22 mouse cellular contexts compared by ENCODE assay signal in the genomic region with DNA sequence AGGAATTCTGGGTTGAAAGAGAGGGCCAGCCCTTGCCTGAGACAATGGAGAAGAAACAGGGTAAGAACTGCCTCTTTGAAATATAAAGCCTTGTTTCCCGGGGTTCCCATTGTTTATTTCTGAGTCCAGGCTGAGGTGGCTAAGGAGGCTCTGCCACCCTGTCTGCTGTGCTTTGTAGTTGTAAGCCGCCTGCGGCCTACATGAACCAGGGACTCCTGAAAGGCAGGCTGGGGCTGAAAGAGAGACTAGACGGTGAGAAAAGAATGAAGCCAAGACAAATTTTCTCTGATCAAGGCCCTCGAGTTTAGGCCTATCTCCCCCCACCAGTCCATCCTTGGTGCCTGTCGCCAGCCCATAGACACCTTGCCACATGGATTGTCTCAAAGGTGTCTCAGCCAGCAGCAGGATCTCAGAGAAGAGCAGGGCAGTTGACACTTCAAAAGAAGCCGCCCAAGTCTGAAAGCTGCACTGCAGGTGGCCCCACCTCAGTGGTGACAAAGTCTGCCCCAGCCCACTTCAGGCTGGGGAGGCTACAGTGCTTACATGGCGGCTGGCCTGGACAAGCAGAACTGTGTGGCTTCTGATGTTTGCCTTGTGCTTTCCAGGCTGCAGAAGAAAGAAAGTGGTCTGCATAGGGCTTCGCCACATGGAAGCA. TPM values are rescaled to one million over a fixed set of nuclear protein-coding genes. Genes with fewer than 3 reads are reported as not detected.
DNase-seq lines count a peak whose midpoint lies in the region; ATAC-seq lines count a peak whose summit lies in the region.
"Had no signal": no experiment of that assay in that cellular context is flagged by ENCODE, and none has a peak within 500 bp of the region (broad histone marks: within the 10 kb centered on the region; RNA-seq: fewer than 3 reads in every experiment).

No protein-coding gene starts in this region.

- no peak overlapping the region for H3K4me2 ChIP-seq in hindbrain, embryonic 12.5 days (replicated peaks)
- H3K4me2 ChIP-seq in intestine, embryonic 15.5 days (replicated peaks), result no peak overlapping the region
- H3K4me2 ChIP-seq: hindbrain, embryonic 14.5 days; lung, embryonic 14.5 days had no signal

- 33% methylated on average over 9 of the region's 9 CpGs for WGBS in hindbrain, embryonic 10.5 days
- WGBS in hindbrain, embryonic 12.5 days, result 31% methylated on average over 9 of the region's 9 CpGs
- 36% methylated on average over 9 of the region's 9 CpGs for WGBS in intestine, embryonic 15.5 days

- no peaks in the 10 kb centered on the region for H3K9me3 ChIP-seq in hindbrain, embryonic 10.5 days
- H3K9me3 ChIP-seq in hindbrain, embryonic 12.5 days (replicated peaks), result no peaks in the 10 kb centered on the region
- no peaks in the 10 kb centered on the region for H3K9me3 ChIP-seq in intestine, embryonic 15.5 days
- H3K9me3 ChIP-seq: megakaryocyte, embryonic 14.5 days had no signal

- H3K36me3 ChIP-seq in hindbrain, embryonic 10.5 days, result no peaks in the 10 kb centered on the region
- no peaks in the 10 kb centered on the region for H3K36me3 ChIP-seq in hindbrain, embryonic 12.5 days
- no peaks in the 10 kb centered on the region for H3K36me3 ChIP-seq in intestine, embryonic 15.5 days

- H3K27me3 ChIP-seq in hindbrain, embryonic 10.5 days (ENCODE audit: insufficient read depth, poor library complexity, severe bottlenecking), result no peaks in the 10 kb centered on the region; the same call in 1 of the 2 replicates
- no peaks in the 10 kb centered on the region; the same call in 1 of the 2 replicates for H3K27me3 ChIP-seq in hindbrain, embryonic 12.5 days
- no peaks in the 10 kb centered on the region for H3K27me3 ChIP-seq in intestine, embryonic 15.5 days (replicated peaks)

- DNase-seq in hindbrain, embryonic 10.5 days (ENCODE audit: low spot score), result no peak
- DNase-seq in thymus, adult 18-20 months, result peak; percentile 52 to 74
- DNase-seq in thymus, postnatal 36 days, result peak; percentile 59 to 80
- DNase-seq in layer of hippocampus, postnatal 25 days (ENCODE audit: extremely low spot score in 1 of 2, low spot score in 1 of 2), result no peak
- no peak for DNase-seq in layer of hippocampus, adult 18-20 months (ENCODE audit: low spot score in 2 of 2)
- DNase-seq: adrenal gland, postnatal 14 days; cerebellum, adult 8-10 months; cerebellum, postnatal 36 days; gastrocnemius, adult 2 months; heart, postnatal 14 days; kidney, postnatal 36 days; lung, embryonic 14.5 days; lung, postnatal 36 days; right cerebral cortex, adult 18-20 months had no signal

- no peak for ATAC-seq in hindbrain, embryonic 12.5 days (ENCODE audit: low FRiP score)
- peak; percentile 71; the same call in 1 of the 2 replicates for ATAC-seq in intestine, embryonic 15.5 days
- ATAC-seq: inflammation-experienced regulatory T-cells, adult 6 months had no signal

- H3K4me3 ChIP-seq in hindbrain, embryonic 10.5 days, result no peak overlapping the region
- H3K4me3 ChIP-seq in hindbrain, embryonic 12.5 days, result no peak overlapping the region
- H3K4me3 ChIP-seq in intestine, embryonic 15.5 days (replicated peaks), result no peak overlapping the region
- H3K4me3 ChIP-seq: gastrocnemius, adult 2 months; left cerebral cortex, adult 2 months; megakaryocyte, embryonic 14.5 days had no signal

- peaks cover 28% of the 10 kb centered on the region for H3K4me1 ChIP-seq in hindbrain, embryonic 10.5 days (replicated peaks)
- H3K4me1 ChIP-seq in hindbrain, embryonic 12.5 days, result peaks cover 5% of the 10 kb centered on the region; the same call in 1 of the 2 replicates
- no peaks in the 10 kb centered on the region; the same call in 1 of the 2 replicates for H3K4me1 ChIP-seq in intestine, embryonic 15.5 days (replicated peaks)

- H3K27ac ChIP-seq in hindbrain, embryonic 10.5 days, result peak overlapping the region; percentile 66
- no peak overlapping the region for H3K27ac ChIP-seq in hindbrain, embryonic 12.5 days
- H3K27ac ChIP-seq in intestine, embryonic 15.5 days, result no peak overlapping the region
- H3K27ac ChIP-seq: gastrocnemius, adult 2 months; hindbrain, embryonic 14.5 days; left cerebral cortex, adult 2 months; liver, embryonic 14.5 days; stomach, postnatal 0 days had no signal

- H3K9ac ChIP-seq in hindbrain, embryonic 12.5 days, result no peak overlapping the region
- no peak overlapping the region for H3K9ac ChIP-seq in intestine, embryonic 15.5 days
- H3K9ac ChIP-seq: hindbrain, embryonic 14.5 days; liver, embryonic 14.5 days; lung, embryonic 14.5 days had no signal

RNA-seq across cellular contexts. Expression of a gene that starts 25.0 kb away (rescaled TPM):
- 19.8 and 23.9 TPM in 2 replicates for polyA plus RNA-seq in hindbrain, embryonic 10.5 days (2016; fragmentation: Nextera tagmentation; extraction: Ambion mirVana)
- 16.0 and 18.1 TPM in 2 replicates for polyA plus RNA-seq in hindbrain, embryonic 12.5 days (2016; fragmentation: Nextera tagmentation; extraction: Ambion mirVana)
- polyA plus RNA-seq in intestine, embryonic 15.5 days (2015; fragmentation: Nextera tagmentation; extraction: Ambion mirVana), result 15.9 and 17.9 TPM in 2 replicates
- 10 to 100 TPM; 15.5 to 21.6 TPM for total RNA-seq in layer of hippocampus, postnatal 25 days (2021)
- total RNA-seq in layer of hippocampus, adult 18-20 months (2021), result 10 to 100 TPM; 19.7 to 24.2 TPM

Comparison
In these comparisons a context has a peak if more than half of its experiments do, and no peak if none do; other contexts are left out.
1. DNase-seq: peak in thymus, adult 18-20 months (2 of 2) and thymus, postnatal 36 days (2 of 2); none in hindbrain, embryonic 10.5 days (single experiment), layer of hippocampus, postnatal 25 days (0 of 2) and layer of hippocampus, adult 18-20 months (0 of 2).